Mouse (Mus musculus) cerebellum, adult 2 months (tissue): ENCODE data around the gene Hrh2.

ENCODE experiments used
- CTCF ChIP-seq: fragments of 200-500 bp; IDR thresholded peaks from 2 replicates; pipeline ENCODE4 v1.5.1; 2011; ENCODE audit warnings: low read depth, mild to moderate bottlenecking, control low read depth, low read length, moderate library complexity, borderline replicate concordance; ENCODE audit not compliant: insufficient read depth
- POLR2A ChIP-seq: fragments of 200-500 bp; IDR thresholded peaks from 2 replicates; pipeline ENCODE4 v1.6.1; 2011; ENCODE audit warnings: low read length, control low read depth, borderline replicate concordance; ENCODE audit not compliant: insufficient read depth

- TF ChIP-seq POLR2A (no peak), CTCF (no peak)
Measured at GRCm38 (mm10) chr13:54218341-54218740, 26.4 kb downstream of the Hrh2 start.
